Mouse (Mus musculus): ENCODE measurements at regions not wholly inside any gene's neighbourhood (a gene's known extent, or its start where the extent isn't known, plus 50 kb on each side); places are given as distances from the start of the nearest gene placed in this dataset.

DNA sequence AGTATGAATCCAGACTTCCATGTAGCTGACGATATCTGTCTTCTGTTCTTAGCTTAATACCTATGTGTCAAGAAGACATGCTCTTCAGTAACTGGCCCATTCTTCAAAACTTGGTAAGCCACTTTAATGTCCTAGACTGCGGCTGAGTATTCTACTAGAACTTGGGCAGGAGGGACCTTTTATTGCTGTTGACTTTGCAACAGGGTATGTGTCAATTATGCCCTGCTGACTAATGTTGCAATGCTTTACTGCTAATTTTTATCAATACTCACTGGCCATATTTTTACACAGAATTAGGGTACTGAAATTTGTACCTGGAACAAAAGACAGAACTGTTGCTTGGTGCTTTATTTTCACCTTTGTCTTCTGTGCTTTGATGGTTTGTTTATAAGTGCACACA, 746.9 kb downstream of the Ppargc1a start:
- intact Hi-C loops (cut with DNase I) = no loop called here

DNA sequence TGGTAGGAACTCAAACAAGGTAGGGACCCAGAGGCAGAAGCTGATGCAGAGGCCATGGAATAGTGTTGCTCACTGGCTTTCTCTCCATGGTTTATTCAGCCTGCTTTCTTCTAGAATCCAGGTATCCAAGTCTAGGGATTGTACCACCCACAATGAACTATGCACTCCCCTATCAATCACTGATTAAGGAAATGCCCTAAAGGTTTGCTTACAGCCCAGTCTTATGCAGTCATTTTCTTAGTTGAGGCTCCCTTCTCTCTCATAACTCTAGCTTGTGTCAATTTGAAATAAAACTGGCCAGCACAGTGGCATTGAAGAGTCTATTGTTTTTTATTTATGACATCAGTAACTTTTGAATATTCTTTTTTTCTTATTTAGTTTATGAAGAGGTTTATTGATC, 747.6 kb downstream of the Ppargc1a start:
- intact Hi-C loops (cut with DNase I) = no loop called here

DNA sequence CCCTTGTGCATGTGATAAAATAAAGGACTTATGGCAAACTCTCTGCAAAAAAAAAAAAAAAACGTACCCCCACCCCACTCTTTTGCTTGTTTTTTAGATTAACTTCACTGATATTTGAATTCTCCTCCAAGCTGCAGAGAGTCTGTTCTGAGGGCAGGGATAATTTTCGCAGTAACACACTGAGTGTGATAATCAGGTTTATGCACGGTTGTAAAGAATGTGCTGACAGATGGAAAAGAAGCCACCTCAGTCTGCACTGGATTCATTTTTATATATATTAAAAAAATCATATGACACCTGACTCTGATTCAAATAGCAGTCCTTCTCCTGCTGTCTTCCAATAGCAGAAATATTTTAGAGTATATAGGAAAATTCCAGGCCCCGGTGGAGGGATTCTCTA, 736.5 kb upstream of the Adgra3 start:
- intact Hi-C loops (cut with DNase I) = no loop called here

DNA sequence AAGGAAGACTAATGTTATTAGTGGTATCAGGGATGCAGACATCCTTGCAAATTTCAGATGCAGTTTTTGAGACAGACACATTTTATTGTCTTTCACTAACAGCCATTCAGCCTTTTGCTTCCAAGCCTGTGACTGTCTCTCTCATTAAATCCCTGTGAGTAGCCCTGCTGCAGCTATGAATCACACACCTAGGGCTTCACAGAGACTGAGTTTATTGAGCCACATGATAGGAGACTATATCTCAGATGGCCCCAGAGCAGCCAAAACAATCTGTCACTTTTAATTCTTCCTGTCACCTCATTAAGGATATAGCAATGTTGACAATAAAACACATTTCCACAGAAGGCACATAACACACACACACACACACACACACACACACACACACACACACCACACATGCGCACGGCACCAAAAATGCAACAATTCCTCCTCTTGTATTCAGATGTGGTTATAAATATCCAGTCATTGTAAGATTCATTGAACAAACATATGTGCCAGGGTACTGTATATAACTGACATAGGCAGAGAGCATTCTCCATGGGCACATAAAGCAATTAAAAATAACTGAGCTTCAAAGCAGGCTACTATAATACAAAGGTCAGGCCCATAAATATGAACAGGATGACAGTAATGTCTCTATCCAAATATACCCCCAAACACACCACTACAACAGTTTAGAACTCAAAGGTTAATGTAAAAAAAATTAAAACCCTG, 735.8 kb upstream of the Adgra3 start:
- intact Hi-C loops (cut with DNase I) = no loop called here

DNA sequence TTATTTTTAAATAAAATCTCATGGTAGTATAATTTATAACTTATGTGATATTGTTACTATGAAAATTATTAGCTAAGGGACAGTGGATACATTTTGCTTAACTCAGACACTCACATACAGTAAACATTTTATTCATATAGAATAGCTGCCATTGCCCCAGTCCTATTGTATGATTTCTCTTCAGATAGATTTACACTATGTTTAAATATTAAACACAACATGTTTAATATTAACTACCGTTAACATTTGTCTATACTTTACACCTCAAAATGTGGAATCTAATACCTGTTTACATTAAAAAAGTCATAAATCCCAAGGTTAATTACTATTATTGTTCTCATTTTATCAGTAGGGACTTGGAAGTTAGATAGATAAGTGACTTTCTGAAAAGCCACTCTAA, 734.8 kb upstream of the Adgra3 start:
- intact Hi-C loops (cut with DNase I) = no loop called here

DNA sequence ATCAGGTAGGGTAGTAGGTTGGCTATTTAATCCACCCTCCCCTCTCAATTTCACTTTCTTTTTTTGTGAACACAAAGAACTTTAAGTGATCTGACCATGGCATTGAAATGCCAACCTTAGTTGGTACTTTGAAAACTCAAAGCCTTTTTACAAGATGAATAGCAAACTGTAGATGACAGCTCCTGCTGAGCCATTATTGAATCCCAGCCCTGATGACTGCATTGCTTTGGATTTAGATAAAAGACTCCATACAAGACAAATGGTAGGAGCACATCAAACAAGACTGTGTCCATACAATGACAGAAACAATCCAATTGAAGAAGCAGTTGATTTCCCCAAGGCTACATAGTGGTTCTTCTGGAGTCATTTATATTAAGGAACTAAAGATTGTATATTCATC, 726.5 kb upstream of the Adgra3 start:
- intact Hi-C loops (cut with DNase I) = no loop called here

DNA sequence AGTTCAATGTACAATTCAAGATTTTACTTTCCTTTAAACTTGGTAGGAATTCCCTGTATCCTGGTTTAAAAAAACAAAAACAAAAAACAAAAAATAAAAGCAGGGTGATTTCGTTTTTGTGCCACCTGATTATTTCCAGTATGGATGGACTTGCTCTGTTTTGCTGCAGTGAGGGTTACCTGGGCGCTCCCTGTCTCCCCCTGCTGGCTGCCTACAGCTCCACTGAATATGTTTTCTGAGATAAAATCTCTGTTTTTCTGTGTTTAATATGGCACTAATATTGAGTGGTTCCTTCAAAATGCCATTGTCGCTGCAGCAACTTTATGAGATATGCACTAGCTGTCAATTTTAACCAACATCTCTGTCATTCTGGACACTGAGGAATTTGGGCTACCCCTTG, 720.3 kb upstream of the Adgra3 start:
- intact Hi-C loops (cut with DNase I) = no loop called here

DNA sequence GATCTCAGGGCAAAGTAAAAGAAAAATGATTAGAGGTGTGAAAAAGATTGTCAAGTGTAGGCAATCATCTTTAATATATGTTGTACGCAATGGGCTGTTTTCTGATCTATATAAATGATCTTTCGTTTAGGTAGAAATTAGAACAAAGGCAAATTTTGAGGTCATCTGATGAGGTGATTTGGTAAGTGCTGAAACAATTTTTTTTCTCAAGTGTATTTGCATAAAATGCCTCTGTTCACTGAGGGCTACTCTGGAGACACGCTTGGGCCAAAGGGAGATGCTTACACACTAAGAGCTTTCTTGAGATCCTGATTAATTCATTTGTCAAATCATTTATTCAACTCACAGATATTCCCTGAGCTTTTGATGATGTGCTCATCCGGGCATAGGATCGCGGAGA, 719.4 kb upstream of the Adgra3 start:
- intact Hi-C loops (cut with DNase I) = no loop called here

DNA sequence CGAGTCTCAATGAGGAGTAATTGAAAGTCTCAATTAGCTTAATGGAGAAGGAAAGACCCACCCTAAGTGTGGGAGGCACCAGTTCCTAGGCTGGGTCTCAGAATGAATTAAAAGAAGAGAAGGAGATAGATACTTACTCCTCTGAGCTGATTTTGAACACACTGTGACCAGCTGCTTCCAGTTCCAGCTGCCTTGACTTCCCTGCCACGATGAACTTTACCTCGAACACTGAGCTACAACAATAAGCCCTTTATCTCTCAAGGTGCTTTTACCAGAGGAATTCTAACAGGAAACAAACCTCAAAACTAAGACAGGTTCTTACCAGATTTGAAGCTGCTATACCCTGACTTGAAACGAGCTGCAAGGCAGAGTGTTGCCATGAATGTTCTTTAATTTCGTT, 703.5 kb upstream of the Adgra3 start:
- intact Hi-C loops (cut with DNase I) = no loop called here

DNA sequence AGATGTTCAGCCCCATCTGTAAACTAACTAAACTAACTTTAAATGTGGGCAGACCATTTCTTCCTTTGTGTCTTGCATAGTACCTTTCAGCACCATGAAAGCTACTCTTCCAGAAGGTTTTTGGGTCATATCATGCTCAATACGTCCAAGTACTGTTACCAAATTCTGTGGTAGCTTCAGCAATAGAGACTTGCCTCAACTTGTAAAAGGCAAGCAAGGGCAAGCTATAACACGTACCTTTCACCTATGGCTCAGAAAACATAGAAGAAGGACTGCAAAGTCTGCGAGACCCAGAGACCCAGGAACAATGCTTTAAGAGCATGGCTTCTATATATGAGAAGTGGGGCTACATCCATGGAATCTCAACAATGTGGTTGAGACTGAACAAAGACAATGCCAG, 701.6 kb upstream of the Adgra3 start:
- intact Hi-C loops (cut with DNase I) = no loop called here

DNA sequence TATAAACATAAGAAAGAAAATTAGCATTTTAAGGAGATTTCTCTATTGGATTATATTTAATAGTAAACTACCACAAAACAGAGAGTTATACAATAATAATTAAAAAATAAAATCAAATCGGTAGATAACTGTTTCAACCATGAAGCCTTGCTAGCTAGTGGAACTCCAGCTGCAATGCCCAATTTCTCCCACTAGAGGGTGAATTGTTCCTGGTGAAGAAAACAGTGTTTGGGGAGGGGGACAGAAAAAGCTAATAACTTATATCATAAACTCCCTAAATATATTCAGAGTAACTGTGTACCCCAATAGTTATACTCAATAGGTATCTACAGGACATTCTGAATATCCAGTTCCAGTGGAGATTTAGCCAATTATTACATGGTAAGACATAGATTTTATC, 694.0 kb upstream of the Adgra3 start:
- intact Hi-C loops (cut with DNase I) = loop anchor here (10.0 kb wide), 1 partner anchor 1312 kb away; no protein-coding TSS in a partner anchor

DNA sequence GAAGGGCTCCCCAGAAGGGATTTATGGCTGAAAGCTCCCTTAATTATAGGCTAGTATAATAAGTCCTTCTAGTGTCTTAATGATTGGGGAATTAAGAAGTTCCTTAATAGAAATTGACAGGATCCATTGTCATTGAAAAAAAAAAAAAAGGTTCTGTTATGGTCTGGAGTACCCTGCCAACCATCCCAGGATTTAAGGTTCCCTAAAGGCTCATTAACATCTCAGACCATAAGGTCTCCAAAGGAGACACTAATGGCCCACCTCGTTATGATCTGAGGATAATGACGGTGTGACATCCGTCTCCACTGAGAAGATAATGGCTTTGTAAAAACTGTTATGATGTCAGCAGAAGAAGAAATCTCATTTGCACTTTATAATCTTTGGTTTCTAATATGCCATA, 692.6 kb upstream of the Adgra3 start:
- intact Hi-C loops (cut with DNase I) = loop anchor here (10.0 kb wide), 1 partner anchor 1313 kb away; no protein-coding TSS in a partner anchor

DNA sequence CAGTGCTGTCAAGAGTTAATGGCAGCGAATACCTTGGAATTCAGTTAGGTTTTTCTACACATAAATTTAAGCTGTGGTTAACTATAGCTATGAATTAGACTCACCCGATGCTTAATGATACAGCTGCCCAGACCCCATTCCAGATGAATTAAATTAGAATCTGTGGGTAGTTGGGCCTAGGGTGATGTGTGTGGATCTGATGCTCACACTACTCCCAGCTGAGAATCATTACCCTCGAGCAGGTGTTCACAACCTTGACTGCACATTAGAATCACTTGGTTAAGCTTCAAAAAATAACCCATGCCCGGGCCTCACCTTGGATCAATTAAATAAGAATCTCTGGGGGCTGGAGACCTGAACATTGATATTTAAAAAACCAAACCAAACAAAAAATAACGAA, 684.2 kb upstream of the Adgra3 start:
- intact Hi-C loops (cut with DNase I) = no loop called here

DNA sequence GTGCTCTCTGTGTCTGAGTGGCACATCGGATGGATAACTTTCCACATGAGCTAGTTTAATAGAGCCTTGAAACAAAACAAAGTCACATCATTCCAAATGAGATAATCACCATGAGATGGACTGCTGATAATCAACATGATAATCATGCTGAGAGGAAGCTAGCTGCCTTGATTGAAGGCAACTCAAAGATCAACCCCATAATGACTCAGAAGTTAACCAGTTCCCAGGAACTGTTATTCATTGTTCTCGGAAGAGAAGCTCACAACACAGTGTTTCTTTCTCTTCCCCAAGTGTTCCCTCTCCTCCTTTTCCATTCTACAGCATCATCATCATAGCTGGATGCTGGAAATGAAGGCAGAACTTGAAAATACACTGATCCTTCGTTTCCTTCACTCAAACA, 674.9 kb upstream of the Adgra3 start:
- intact Hi-C loops (cut with DNase I) = no loop called here

DNA sequence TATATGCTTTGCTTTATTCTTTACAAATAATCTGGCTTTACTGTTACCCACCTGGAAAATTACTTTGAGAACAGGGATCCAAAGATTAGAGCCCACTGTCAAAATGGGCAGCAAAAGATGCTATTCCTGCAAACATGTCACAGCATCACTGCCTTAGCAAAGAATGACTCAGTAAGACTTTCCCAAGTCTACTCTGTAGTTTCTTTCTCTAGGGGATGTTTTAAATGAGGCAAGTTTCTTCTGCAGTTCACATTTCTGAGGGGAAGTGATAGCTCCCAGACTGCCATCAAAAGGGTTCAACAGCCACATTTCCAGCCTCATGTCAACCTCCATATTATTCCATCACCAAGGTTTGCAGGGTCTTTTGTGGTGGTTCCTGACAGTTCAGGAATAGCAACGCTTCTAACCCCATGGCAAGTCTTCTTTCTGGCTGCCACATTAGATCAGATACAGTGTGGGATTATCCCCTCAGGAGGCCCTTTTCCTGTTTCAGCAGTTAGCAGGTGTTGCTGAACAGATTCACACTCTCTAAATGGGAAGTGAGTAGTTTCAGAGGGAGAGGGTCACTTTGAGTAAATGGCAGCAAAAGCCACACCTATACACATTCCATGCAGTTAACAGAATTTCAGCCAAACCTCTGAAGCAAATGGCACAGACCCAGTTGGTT, 669.7 kb upstream of the Adgra3 start:
- intact Hi-C loops (cut with DNase I) = no loop called here

DNA sequence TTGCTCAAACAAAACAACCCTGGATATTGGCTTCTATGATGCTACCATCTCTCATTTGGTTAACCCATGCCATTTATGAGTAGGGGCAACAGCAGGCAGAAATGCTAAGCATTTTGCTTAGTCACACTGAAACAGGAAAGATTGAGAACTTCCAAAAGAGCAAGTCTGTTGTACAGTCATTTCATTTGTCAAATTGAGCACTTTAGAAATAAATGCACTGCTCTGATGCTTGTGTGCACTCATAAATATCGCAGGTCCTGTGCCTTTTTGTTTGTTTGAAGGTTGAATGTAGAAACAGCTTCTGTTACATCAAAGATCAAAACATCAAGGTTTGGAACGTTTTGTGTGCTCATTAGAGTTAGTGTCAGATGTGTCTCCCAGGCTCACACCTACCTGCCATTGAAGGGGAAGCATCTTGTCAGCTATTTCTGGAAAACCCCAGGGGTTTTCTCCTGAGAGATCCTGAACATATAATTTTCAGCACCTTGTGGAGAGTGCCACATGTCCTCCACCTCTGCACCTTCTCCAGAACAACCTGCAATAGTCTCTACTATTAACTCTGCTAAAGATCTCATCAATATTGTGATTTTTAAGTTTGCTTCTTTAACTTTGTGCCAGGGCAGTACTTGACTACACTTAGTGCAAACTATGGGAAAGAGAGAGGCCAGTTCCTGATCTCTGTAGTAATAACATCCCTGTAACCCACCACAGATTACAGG, 648.3 kb upstream of the Adgra3 start:
- intact Hi-C loops (cut with DNase I) = no loop called here

DNA sequence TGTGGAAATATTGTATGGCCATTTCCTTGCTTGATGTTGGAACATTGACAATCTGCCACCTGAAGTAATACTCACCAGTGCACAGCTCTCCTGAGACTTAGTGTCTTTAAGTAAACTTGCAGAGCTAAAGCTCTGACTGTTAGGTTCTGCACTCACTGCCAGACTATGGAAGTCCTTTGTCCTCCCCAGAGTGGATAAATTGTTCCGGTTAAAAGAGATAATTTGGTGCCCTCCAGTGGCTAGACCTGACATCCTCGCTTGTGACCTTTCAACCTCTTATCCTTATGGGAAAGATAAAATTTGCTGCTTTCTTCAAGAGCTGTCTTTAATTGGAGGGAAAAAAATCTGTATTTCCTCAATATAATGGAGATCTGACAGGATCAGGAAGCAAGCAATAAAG, 639.3 kb upstream of the Adgra3 start:
- intact Hi-C loops (cut with DNase I) = no loop called here

DNA sequence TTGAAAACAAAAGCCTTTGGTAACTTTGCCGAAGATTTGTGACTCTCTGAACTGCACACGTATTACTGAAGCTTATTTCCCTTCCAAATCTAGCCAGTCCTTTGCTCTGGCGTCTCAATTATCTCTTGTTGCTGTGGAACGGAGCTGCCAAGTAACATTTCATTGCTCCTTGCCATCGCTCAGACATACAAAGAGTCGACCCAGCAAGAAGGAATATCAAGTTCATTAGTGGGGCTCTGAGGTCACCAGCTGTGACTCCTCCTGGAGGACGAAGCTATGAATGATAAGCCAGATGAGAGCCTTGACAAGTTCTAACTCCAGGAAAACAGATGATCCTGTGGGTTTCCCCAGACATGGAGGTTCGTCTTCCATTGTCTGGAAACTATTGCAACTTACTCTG, 638.8 kb upstream of the Adgra3 start:
- intact Hi-C loops (cut with DNase I) = no loop called here

DNA sequence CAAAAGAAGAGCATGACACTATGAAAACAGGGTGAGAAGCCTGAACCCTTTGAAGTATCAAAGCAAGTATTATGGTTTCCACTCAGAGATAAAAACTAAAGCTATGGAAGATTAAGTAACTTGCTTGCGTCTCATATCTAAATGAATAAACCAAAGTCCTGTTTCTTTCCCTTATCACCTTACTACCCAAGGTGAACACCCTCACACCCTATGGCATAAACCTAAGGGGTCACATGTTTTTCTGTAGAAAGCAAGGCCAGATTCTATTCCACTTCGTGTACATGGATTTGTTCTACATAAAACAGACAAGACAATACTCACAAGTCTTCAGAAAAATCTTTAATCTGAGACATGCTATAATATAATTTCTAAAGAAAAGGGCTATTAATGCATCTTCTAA, 629.6 kb upstream of the Adgra3 start:
- intact Hi-C loops (cut with DNase I) = no loop called here

DNA sequence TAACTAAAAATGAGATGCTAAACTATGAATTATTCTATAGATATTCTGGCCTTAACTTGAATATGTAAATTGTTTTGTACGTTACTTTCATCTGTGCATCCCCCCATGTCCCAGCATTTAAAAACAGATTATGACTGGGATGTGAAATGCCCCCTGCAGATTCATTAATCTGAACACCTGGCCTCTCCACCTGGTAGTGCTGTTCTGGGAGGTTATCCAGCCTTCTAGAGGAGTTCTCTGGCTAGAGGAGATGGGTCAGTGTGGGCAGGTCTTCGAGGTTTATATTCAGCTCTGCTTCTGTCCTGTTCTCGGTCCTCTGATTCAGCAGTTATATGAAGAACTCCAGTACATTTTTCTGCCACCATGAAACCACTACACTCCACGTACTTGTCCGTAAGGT, 625.2 kb upstream of the Adgra3 start:
- intact Hi-C loops (cut with DNase I) = no loop called here

DNA sequence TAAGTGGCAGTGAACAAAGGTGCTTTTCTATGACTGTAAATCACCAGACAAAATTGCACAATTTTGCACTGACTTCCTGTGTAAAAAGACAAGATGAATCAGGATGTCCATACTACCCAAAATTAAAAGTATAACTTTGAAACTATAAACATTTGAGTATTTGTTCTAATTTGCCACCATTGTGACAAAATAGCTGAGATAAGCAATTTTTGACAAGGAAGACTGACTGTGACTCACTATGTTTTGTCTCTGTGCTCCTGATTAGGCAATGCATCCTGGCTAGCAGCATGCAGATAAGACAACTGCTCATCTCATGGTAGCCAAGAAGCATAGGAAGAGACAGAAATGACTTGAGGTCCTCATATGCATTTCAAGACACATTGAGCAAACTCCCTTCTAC, 577.7 kb upstream of the Adgra3 start:
- intact Hi-C loops (cut with DNase I) = no loop called here

DNA sequence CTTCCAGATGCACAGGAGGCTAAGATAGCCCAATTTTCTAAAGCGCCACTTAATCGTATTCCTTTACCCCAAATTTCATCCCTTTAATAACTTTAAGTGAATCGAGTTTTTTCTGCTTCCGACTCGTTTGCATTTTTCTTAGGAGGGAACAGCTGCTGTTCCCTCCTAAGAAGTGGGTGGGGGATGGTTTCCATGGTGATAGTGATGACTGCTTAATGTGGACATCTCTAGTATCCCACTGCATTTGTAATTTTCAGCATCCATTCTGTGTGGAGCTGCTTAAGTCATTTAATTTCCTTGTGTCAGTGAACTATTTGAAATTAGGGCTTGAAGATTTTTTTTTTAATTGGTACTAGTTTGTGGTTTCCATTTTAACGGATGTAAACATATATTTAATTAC, 567.8 kb upstream of the Adgra3 start:
- intact Hi-C loops (cut with DNase I) = no loop called here

DNA sequence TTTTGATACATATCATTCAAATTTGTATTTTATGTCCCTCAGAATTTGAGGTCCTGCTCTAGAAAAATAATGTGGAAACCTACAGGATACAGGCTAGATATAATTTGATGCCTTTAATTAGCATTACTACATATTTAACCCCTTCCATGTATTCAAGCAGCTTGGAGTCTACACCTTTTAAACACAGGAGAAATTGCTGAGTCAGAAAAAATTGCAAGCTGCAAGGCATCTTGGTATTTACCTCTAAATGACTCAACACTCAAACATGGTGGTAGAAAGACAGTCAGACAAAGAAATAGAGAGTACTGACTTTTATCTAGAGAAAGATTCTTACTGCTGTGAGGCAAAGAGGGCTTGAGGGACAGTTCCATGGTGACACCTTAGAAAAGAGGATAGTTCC, 565.4 kb upstream of the Adgra3 start:
- intact Hi-C loops (cut with DNase I) = no loop called here
